Mouse (Mus musculus): ENCODE measurements around the gene Otop1.

- TF ChIP-seq CTCF (IDR thresholded peaks at IDR 0.05; ENCODE audit: control insufficient read depth, insufficient read depth, insufficient replicate concordance, low read depth, low read length) (no peak), POLR2A (IDR thresholded peaks at IDR 0.05; ENCODE audit: control insufficient read depth, low read depth, low read length) (no peak)
Observed at GRCm38 (mm10) chr5:38276451-38276850, 679 bp downstream of the Otop1 start.

Measured in testis, adult 2 months (tissue).